Mouse (Mus musculus) T-helper 2 cell (primary cell): ENCODE data around the gene Gm3435.
"Not testable (repeated sequence)": the region's sequence is repeated elsewhere in the genome, so short reads cannot be mapped to it uniquely, and the experiment has no call there.

ENCODE experiments used
- in situ Hi-C: fragments of 300-600 bp; cut with MboI, MseI; formaldehyde crosslinking; loops from one replicate; pipeline ENCODE4 v1.15.1; 2025; ENCODE audit warnings: high pct_unique_total_duplicates

Gene Gm3435

DNA sequence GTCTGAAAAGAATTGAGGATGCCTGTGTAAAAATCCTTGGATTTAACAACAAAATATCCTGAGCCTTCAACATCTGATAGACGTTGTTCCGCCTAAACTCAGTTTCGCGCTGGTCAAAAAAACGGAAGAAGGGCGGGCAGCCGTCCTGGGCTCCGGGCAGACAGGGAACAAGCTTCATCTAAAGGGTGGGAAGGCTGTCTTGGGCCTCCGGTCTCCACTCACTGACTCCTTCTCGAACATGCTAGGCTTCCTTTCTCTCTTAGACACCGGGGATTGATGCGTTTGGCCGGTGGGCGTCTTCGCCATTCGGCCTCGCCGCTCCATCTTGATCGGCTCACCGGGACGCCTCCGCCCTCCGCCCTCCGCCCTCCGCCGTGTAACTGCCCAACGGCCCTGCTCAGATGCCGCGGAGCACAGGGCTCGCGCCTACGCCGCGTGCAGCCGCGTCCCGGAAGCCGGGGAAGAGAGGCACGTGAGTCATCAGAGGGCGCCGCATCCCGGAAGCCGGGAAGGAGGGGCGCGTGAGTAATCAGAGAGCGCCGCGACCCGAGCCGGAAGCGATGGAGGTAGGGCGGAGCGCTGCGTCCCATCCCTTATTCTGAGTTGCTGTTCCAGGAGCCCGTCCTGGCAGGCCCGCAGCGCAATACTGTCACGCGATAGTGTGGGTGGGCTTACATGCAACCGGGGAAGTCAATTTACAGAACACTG, at the start of gene Gm3435:
Gene Gm3435, plus strand, starts transcription at position 471 of the 708 bp plus-strand sequence.
- in situ Hi-C loops = loop anchor here (10.0 to 25.0 kb wide), 2 partner anchors 55 to 377 kb away; partner anchors contain the start of genes Dll1 and Fam120b

- in situ Hi-C loops = loop anchor here (25.0 kb wide), 1 partner anchor 777 kb away; no protein-coding TSS in a partner anchor
These were observed 49.5 kb upstream of the Gm3435 start for GRCm38 (mm10) chr17:14960520-14960919.

DNA sequence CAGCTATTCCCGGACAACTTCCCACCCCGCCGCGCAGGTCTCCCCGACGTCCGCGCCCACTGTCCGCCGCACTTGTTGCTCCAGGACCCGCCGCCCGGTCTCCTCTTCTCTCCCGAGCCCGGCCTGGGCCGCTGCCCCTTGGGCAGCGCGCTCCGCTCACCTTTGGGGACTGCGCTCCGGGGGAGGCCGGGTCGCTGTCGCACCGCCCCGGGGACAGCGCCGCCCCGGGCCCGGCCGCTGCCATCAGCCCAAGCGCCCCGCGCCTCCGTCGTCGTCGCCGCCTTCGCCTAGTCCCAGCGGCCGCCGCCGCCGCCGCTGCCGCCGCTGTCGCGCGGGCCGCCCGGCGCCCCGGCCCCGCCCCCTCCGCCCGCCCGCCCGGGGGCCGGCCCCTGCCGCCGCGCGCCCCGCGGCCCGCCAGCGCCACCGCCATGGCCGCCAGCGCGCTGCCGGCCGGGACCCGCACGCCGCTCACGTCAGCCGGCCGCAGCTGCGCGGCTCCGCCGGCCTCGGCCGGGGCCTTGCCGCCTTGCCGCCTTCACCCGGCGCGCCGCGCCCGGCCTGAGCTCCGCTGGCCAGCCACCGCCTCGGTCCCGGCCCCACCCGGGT, 48.9 kb upstream of the Gm3435 start, which contains the start of gene Phf10:
Gene Phf10, minus strand, starts transcription at position 323 of the 606 bp plus-strand sequence.
- in situ Hi-C loops = loop anchor here (25.0 kb wide), 1 partner anchor 776 kb away; no protein-coding TSS in a partner anchor

- in situ Hi-C loops = loop anchor here (25.0 kb wide), 1 partner anchor 776 kb away; no protein-coding TSS in a partner anchor
These were observed 48.3 kb upstream of the Gm3435 start for GRCm38 (mm10) chr17:14961557-14962154.

DNA sequence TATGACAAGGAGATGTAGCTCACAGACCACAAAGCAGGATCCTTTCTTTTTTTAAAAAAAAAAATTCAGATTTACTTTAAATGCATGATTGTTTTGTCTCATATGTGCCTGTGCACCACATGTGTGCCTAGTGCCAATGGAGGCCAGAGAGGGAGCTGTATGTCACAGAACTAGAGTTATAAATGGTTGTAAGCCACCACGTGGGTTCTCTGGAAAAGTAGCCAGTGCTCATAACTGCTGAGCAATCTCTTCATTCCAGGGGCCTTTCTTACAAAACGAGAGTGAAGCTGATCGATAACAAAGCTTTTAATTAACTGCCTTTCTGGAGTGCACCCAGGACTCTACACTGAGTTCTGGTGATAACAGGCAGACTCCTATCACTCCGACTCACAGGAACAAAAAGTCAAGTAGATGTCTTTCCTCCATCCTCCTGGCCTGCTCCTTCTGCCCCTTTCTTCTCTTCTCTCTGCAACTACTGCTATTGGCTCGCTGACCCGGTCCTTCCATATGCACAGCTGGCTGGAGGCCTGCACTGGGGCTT, 41.5 kb upstream of the Gm3435 start:
- in situ Hi-C loops = loop anchor here (25.0 kb wide), 1 partner anchor 769 kb away; no protein-coding TSS in a partner anchor

DNA sequence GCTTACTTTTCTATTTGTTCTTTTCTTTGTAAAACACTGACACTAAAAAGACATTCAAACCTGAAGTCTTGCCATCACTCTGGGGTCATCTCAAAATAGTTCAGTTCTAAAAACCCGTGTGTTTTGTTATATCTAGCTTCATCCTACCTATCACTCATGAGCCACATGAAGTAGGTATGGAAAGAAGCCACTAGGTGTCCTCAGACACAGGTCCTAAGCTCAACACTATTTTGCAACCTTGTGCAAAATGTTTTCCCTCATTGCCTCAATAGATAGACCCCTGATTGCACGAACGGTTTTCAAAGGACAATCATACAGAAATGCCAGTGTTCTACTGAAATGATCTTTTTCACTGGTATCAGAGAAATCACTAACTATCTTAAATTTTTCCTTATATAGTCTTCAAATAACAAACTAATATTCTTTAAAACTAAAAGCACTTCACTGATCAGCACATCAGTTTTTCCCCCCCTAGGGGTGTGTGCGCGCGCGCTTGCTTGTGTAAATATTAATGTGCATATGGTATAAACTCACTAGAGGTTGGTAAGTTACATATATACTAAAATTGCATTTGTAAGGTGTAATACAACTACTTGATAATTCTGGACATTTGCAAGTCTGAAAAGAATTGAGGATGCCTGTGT, 32.1 kb upstream of the Gm3435 start:
- in situ Hi-C loops = not testable (repeated sequence)

DNA sequence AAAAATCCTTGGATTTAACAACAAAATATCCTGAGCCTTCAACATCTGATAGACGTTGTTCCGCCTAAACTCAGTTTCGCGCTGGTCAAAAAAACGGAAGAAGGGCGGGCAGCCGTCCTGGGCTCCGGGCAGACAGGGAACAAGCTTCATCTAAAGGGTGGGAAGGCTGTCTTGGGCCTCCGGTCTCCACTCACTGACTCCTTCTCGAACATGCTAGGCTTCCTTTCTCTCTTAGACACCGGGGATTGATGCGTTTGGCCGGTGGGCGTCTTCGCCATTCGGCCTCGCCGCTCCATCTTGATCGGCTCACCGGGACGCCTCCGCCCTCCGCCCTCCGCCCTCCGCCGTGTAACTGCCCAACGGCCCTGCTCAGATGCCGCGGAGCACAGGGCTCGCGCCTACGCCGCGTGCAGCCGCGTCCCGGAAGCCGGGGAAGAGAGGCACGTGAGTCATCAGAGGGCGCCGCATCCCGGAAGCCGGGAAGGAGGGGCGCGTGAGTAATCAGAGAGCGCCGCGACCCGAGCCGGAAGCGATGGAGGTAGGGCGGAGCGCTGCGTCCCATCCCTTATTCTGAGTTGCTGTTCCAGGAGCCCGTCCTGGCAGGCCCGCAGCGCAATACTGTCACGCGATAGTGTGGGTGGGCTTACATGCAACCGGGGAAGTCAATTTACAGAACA, 31.5 kb upstream of the Gm3435 start, which contains the start of the genes 9030025P20Rik and Gm3417:
Gene 9030025P20Rik, plus strand, starts transcription at position 107 of the 677 bp plus-strand sequence.
Gene Gm3417, minus strand, starts transcription at position 429 of the 677 bp plus-strand sequence.
- in situ Hi-C loops = not testable (repeated sequence)

- in situ Hi-C loops = not testable (repeated sequence)
These were observed 19.8 kb upstream of the Gm3435 start for GRCm38 (mm10) chr17:14990116-14990702.

DNA sequence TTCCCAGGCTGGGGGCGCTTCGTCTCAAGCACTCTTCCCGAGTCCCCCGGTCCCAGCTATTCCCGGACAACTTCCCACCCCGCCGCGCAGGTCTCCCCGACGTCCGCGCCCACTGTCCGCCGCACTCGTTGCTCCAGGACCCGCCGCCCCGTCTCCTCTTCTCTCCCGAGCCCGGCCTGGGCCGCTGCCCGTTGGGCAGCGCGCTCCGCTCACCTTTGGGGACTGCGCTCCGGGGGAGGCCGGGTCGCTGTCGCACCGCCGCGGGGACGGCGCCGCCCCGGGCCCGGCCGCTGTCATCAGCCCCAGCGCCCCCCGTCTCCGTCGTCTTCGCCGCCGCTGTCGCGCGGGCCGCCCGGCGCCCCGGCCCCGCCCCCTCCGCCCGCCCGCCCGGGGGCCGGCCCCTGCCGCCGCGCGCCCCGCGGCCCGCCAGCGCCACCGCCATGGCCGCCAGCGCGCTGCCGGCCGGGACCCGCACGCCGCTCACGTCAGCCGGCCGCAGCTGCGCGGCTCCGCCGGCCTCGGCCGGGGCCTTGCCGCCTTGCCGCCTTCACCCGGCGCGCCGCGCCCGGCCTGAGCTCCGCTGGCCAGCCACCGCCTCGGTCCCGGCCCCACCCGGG, 17.3 kb upstream of the Gm3435 start:
- in situ Hi-C loops = not testable (repeated sequence)

- in situ Hi-C loops = not testable (repeated sequence)
These were observed 16.7 kb upstream of the Gm3435 start for GRCm38 (mm10) chr17:14993139-14993832.

DNA sequence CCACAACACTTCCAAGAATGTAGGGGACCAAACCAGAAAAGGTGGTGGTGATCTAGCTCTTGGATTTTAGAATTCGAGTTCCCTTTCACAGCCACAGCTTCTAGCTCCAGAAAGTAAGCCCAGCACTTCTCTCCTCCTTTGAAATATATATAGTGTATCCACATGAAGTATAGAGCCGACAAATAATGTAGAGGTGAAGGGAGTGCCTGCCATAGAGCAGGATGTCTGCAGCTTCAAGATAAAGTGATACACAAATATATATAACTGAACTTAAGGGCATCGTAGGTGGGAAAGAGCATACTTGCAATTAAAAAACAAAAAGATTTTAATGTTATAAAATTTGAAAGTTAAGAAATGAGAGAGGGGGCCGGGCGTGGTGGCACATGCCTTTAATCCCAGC, 15.8 kb upstream of the Gm3435 start:
- in situ Hi-C loops = not testable (repeated sequence)

DNA sequence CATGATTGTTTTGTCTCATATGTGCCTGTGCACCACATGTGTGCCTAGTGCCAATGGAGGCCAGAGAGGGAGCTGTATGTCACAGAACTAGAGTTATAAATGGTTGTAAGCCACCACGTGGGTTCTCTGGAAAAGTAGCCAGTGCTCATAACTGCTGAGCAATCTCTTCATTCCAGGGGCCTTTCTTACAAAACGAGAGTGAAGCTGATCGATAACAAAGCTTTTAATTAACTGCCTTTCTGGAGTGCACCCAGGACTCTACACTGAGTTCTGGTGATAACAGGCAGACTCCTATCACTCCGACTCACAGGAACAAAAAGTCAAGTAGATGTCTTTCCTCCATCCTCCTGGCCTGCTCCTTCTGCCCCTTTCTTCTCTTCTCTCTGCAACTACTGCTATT, 9.9 kb upstream of the Gm3435 start:
- in situ Hi-C loops = loop anchor here (10.0 to 25.0 kb wide), 2 partner anchors 45 to 387 kb away; partner anchors contain the start of genes Dll1 and Fam120b

DNA sequence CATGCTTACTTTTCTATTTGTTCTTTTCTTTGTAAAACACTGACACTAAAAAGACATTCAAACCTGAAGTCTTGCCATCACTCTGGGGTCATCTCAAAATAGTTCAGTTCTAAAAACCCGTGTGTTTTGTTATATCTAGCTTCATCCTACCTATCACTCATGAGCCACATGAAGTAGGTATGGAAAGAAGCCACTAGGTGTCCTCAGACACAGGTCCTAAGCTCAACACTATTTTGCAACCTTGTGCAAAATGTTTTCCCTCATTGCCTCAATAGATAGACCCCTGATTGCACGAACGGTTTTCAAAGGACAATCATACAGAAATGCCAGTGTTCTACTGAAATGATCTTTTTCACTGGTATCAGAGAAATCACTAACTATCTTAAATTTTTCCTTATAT, 888 bp upstream of the Gm3435 start:
- in situ Hi-C loops = loop anchor here (10.0 to 25.0 kb wide), 2 partner anchors 54 to 378 kb away; partner anchors contain the start of genes Dll1 and Fam120b

DNA sequence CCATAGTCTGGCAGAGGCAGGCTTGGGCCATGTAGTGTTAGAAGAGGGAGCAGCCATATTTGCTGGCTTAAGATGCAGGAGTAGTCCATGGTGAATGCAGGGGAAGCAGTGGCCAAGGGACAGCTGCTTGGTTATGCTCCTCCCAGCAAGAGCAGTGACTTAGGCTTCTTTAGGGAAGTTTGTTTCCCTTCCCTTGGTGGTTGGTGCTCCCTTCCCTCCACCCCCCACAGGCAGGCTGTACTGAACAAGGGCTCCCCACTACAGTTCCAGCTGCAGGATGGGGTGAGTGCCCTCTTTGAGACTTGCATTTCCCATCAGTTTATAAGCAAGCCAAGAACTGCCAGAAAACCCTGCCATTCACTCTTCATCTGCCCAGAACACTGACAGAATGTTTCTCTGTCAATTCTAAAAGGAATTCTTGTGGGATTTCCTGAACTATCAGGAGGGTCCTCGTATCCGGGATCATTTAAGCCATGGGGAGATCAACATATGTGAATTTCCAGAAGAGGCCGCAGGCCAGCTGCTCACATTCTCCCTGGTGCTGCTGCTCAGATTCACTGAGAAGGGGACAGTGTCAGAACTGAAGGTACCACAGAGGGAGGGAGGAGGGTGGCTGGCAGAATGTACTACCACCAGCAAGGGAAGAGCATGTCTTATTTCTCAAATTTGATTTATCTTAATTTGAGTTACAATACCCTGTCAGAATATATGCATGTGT, 11.7 kb downstream of the Gm3435 start:
- in situ Hi-C loops = loop anchor here (25.0 kb wide), 1 partner anchor 366 kb away; the partner anchor contains the start of genes Dll1 and Fam120b

DNA sequence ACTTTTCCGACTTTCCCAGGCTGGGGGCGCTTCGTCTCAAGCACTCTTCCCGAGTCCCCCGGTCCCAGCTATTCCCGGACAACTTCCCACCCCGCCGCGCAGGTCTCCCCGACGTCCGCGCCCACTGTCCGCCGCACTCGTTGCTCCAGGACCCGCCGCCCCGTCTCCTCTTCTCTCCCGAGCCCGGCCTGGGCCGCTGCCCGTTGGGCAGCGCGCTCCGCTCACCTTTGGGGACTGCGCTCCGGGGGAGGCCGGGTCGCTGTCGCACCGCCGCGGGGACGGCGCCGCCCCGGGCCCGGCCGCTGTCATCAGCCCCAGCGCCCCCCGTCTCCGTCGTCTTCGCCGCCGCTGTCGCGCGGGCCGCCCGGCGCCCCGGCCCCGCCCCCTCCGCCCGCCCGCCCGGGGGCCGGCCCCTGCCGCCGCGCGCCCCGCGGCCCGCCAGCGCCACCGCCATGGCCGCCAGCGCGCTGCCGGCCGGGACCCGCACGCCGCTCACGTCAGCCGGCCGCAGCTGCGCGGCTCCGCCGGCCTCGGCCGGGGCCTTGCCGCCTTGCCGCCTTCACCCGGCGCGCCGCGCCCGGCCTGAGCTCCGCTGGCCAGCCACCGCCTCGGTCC, 14.0 kb downstream of the Gm3435 start:
- in situ Hi-C loops = loop anchor here (25.0 kb wide), 1 partner anchor 363 kb away; the partner anchor contains the start of genes Dll1 and Fam120b

- in situ Hi-C loops = loop anchor here (25.0 kb wide), 1 partner anchor 363 kb away; the partner anchor contains the start of genes Dll1 and Fam120b
These were observed 14.7 kb downstream of the Gm3435 start for GRCm38 (mm10) chr17:15024502-15025193.

DNA sequence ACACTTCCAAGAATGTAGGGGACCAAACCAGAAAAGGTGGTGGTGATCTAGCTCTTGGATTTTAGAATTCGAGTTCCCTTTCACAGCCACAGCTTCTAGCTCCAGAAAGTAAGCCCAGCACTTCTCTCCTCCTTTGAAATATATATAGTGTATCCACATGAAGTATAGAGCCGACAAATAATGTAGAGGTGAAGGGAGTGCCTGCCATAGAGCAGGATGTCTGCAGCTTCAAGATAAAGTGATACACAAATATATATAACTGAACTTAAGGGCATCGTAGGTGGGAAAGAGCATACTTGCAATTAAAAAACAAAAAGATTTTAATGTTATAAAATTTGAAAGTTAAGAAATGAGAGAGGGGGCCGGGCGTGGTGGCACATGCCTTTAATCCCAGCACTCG, 15.5 kb downstream of the Gm3435 start:
- in situ Hi-C loops = not testable (repeated sequence)
